ENCODE assay signal across 32 mouse cellular contexts in the genomic region with DNA sequence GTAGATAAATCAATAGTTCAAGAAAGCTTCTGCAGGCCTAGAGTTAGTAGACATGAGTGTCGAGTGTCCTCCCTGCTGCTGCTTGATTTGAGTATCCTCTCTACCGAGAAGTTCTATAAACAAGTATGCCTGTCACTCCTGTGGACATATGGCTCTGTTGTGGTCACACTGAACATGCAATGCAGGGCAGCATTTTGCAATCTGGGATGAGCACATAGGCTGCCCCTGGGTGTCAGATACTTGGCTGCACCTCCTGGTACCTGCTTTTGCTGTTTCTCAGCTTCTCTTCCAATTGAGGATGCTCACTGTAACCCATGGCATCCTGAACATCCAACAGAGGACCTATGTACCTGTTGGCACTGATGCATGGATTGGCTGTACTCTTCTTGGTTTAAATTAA. TPM values are rescaled to one million over a fixed set of nuclear protein-coding genes. Genes with fewer than 3 reads are reported as not detected.
DNase-seq lines count a peak whose midpoint lies in the region; TF ChIP-seq lines count a peak whose summit lies in the region.
"Had no signal": no experiment of that assay in that cellular context is flagged by ENCODE, and none has a peak within 500 bp of the region (broad histone marks: within the 10 kb centered on the region; RNA-seq: fewer than 3 reads in every experiment).

No protein-coding gene starts in this region.

- 55% methylated on average over 2 of the region's 2 CpGs for WGBS in kidney, adult 2 months
- WGBS in lung, adult 2 months = 48% methylated on average over 2 of the region's 2 CpGs

- TF ChIP-seq POLR2A in kidney, adult 2 months (IDR thresholded peaks at IDR 0.05; ENCODE audit: low read depth, low read length) = no peak
- no peak for TF ChIP-seq POLR2A in lung, adult 2 months (IDR thresholded peaks at IDR 0.05; ENCODE audit: borderline replicate concordance, extremely low read depth, low read depth, low read length)
- no peak for TF ChIP-seq POLR2A in cortical plate, adult 2 months (IDR thresholded peaks at IDR 0.05; ENCODE audit: extremely low read depth, insufficient read depth, low read length)

- DNase-seq in gastrocnemius, adult 2 months = no peak
- no peak for DNase-seq in gastrocnemius, postnatal 14 days
- no peak for DNase-seq in kidney, adult 2 months
- no peak for DNase-seq in kidney, postnatal 36 days
- DNase-seq in lung, adult 2 months = no peak
- no peak for DNase-seq in lung, adult 18-20 months
- DNase-seq in urinary bladder, postnatal 14 days (ENCODE audit: low spot score) = no peak
- DNase-seq: adrenal gland, postnatal 10 days; adrenal gland, postnatal 36 days; B cell, adult 2 months; cerebellum, adult 11 months; cerebellum, adult 2 months; cerebellum, adult 9-11 months; cerebellum, postnatal 25 days; embryo, embryonic 11 days; forebrain, postnatal 0 days; gastrocnemius, postnatal 36 days had no signal

- no peaks in the 10 kb centered on the region for H3K4me1 ChIP-seq in kidney, adult 2 months (ENCODE audit: control insufficient read depth, insufficient read depth, low read length)
- peaks cover 9% of the 10 kb centered on the region for H3K4me1 ChIP-seq in lung, adult 2 months (ENCODE audit: control insufficient read depth, insufficient read depth, low read length)
- no peaks in the 10 kb centered on the region for H3K4me1 ChIP-seq in cortical plate, adult 2 months (ENCODE audit: control insufficient read depth, insufficient read depth, low read length)
- H3K4me1 ChIP-seq: embryonic facial prominence, embryonic 13.5 days; forebrain, embryonic 12.5 days; hindbrain, embryonic 12.5 days; hindbrain, embryonic 15.5 days had no signal

- H3K27me3 ChIP-seq in kidney, adult 2 months (replicated peaks; ENCODE audit: control insufficient read depth, insufficient read depth, low read length) = no peaks in the 10 kb centered on the region
- H3K27me3 ChIP-seq: CH12.LX; embryonic facial prominence, embryonic 13.5 days; forebrain, embryonic 12.5 days; hindbrain, embryonic 12.5 days; hindbrain, embryonic 15.5 days; Patski had no signal

- no peaks in the 10 kb centered on the region for H3K36me3 ChIP-seq in kidney, adult 2 months (ENCODE audit: control insufficient read depth, insufficient read depth, low read length)
- H3K36me3 ChIP-seq: embryonic facial prominence, embryonic 10.5 days; embryonic facial prominence, embryonic 13.5 days; forebrain, embryonic 12.5 days; G1E; heart, embryonic 10.5 days; heart, embryonic 13.5 days; hindbrain, embryonic 12.5 days; hindbrain, embryonic 15.5 days had no signal

- H3K27ac ChIP-seq in gastrocnemius, adult 2 months = peak overlapping the region; percentile 93
- peak overlapping the region; percentile 43 for H3K27ac ChIP-seq in kidney, adult 2 months (ENCODE audit: insufficient read depth, low read depth, low read length)
- peak overlapping the region; percentile 77; the same call in 1 of the 2 replicates for H3K27ac ChIP-seq in cortical plate, adult 2 months (ENCODE audit: insufficient read depth, low read length)
- H3K27ac ChIP-seq: embryonic facial prominence, embryonic 10.5 days; embryonic facial prominence, embryonic 13.5 days; forebrain, embryonic 12.5 days; heart, embryonic 10.5 days; heart, embryonic 13.5 days; hindbrain, embryonic 12.5 days; hindbrain, embryonic 15.5 days had no signal

- intact Hi-C loops in gastrocnemius, adult 2 months (cut with DNase I) = no loop called here
- intact Hi-C loops in gastrocnemius, postnatal 14 days (cut with DNase I; ENCODE audit: low total_unique reads) = no loop called here

- no peak for TF ChIP-seq CTCF in gastrocnemius, adult 2 months (IDR thresholded peaks at IDR 0.05)
- no peak for TF ChIP-seq CTCF in kidney, adult 2 months (conservative IDR thresholded peaks at IDR 0.05; ENCODE audit: insufficient read depth, insufficient read length, low read depth, low read length)
- no peak for TF ChIP-seq CTCF in lung, adult 2 months (IDR thresholded peaks at IDR 0.05; ENCODE audit: insufficient read depth, low read length)
- no peak for TF ChIP-seq CTCF in cortical plate, adult 2 months (IDR thresholded peaks at IDR 0.05; ENCODE audit: extremely low read depth, insufficient read depth, low read length)

- H3K4me3 ChIP-seq in gastrocnemius, adult 2 months = peak overlapping the region; percentile 77
- no peak overlapping the region for H3K4me3 ChIP-seq in kidney, adult 2 months (ENCODE audit: insufficient read depth, low read depth, low read length)
- peak overlapping the region; percentile 55 for H3K4me3 ChIP-seq in lung, adult 2 months (replicated peaks; ENCODE audit: extremely low read depth, low read depth, low read length)
- no peak overlapping the region for H3K4me3 ChIP-seq in cortical plate, adult 2 months (ENCODE audit: insufficient read depth, low read length)
- H3K4me3 ChIP-seq: embryonic facial prominence, embryonic 10.5 days; embryonic facial prominence, embryonic 13.5 days; erythroblast, embryonic 14.5 days; forebrain, embryonic 12.5 days; heart, embryonic 10.5 days; heart, embryonic 13.5 days; hindbrain, embryonic 12.5 days; hindbrain, embryonic 15.5 days had no signal

RNA-seq across cellular contexts. Expression of a gene that starts 34.1 kb away (rescaled TPM):
- total RNA-seq in gastrocnemius, adult 2 months (2021) = 10 to 100 TPM; 22.3 to 32.2 TPM
- 10 to 100 TPM; 38.6 to 50.3 TPM for total RNA-seq in gastrocnemius, postnatal 14 days (2021)
- polyA plus RNA-seq in kidney, adult 2 months (2012; rRNA removed) = 11.2 and 12.5 TPM in 2 replicates
- 75.4 and 83.5 TPM in 2 replicates for polyA plus RNA-seq in lung, adult 2 months (2012; rRNA removed)
- polyA plus RNA-seq in cortical plate, adult 2 months (2012; rRNA removed) = 10.1 and 10.5 TPM in 2 replicates
- total RNA-seq: CH12.LX; common myeloid progenitor, adult 5-6 weeks; granulocyte monocyte progenitor cell, adult 5-6 weeks; hematopoietic stem cell, adult 5-6 weeks had no signal
- polyA plus RNA-seq: G1E had no signal

Comparison
In these comparisons a context has a peak if more than half of its experiments do, and no peak if none do; other contexts are left out.
1. H3K27ac ChIP-seq: peak in every context shown above with its lines; median percentile 93 in gastrocnemius, adult 2 months; 77 in cortical plate, adult 2 months; 43 in kidney, adult 2 months.
2. H3K4me3 ChIP-seq: peak in gastrocnemius, adult 2 months (single experiment) and lung, adult 2 months (single experiment); none in kidney, adult 2 months (single experiment) and cortical plate, adult 2 months (single experiment).